Mouse (Mus musculus) lung, postnatal 25 days (tissue): ENCODE data around the gene Mgat4e.
A peak's percentile ranks its signal among the peaks of the same experiment; 100 is the strongest.

Experiments used
- DNase-seq: peaks from one replicate; pipeline ENCODE4 v3.0.0; 2022; ENCODE audit warnings: low spot score

Gene Mgat4e

DNA sequence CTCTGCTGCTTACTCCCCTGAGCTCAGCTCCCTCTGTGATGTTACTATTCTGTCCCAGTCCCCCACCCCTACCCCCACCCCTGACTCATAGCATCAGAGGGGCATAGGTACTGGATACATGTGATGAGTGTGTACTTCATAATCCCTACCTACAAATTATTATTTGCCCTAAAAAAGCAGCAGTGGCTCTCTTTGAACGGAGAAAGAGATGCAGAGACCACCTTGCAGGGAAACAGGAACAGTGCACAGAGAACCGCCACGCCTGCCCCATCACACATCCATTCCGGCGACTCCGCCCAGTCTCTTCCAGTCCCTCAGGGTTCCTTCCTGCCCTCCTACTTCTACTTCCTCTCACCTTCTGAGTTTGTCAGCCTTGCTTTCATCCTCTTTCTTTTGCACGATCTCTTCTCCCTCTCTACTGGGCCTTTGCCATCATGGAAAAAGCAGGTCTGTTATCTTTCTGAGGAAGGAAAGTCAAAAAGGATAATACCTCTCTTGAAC, at the start of gene Mgat4e:
Gene Mgat4e, minus strand, starts transcription at position 51 of the 501 bp plus-strand sequence.
- DNase-seq: no peak

DNA sequence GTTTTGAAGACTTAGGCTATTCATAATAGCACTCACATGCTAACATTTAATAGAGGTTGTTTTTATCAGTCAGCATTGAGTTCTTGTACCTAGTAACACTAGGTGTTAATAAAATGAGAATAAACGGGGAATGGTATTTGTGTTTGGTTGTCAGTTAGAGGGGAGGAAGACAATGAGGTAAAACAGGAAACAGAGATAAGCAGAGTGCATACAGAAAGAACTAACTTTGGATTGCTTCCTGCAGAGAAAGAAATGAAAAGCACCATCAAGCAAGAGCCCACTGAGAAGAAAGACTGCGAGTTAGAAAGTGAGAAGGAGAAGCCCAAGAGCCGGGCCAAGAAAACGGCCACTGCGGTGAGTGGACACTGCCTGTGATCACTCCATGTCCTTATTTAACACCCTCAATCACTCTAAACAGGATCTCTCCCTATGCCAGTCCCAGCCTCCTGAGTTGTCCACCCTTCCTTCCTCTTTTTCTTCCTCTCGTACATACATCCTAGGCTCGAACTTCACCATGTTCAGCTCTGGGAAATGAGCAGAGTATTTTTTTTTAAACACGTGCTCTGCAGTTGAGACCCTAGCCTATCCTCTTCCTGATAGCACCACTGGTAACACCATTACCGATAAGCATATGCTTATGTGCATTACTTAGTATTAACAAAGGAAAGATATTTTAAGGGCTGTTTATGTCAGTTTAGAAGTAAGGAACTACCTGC, 48.0 kb upstream of the Mgat4e start:
- DNase-seq: no peak

DNA sequence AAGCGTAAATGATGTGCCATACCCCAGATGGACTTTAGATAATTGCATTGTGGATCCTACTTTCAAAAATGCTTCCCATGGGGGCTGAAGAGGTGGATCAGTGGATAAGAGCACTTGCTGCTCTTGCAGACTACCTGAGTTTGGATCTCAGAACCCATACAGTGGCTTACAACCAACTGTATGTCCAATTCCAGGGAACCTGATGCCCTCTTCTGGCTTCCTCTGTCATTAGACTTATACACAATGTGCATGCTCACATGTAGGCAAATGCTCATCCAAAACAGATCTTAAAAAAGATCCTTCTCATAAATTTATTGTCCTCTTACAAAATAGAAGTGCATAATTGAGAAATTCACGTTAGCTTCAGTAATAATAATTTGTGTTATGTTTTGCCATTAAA, 42.3 kb upstream of the Mgat4e start:
- peak; percentile 31 for DNase-seq

DNA sequence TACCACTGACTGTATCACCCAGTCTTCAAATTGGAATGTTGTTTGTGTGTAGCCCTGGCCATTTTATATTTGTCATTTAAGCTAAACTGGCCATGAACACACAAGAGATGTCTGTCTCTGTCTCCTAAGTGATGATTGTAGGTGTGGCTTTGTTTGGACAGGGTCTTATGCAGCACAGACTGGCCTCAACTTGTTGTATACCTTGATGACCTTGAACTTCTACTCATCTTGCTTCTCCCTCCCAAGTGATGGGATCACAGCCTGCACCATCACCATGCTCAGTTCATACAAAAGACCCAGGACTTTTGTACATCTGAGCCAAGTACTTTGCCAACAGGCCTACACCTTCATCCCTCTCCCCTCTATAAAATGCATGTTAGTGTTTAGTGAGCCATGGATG, 40.2 kb upstream of the Mgat4e start:
- DNase-seq: no peak

DNA sequence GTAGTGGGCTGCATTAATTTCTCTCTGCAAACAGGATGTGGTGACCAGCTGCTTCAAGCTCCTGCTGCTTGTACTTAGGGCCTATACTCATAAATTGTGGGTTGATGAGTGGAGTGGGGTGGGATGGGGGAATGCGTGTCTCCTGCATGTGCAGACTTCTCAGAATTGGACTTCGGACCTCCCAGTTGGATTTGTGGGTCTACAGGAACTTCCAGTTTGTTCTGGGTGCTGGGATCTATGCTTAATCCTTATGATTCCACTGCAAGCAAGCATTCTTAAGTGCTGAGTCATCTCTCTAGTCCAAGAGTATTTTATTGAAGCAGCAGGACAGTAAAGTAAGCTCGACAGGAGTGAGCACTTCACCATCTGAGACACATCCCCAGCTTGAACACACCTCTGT, 34.1 kb upstream of the Mgat4e start:
- no peak for DNase-seq

DNA sequence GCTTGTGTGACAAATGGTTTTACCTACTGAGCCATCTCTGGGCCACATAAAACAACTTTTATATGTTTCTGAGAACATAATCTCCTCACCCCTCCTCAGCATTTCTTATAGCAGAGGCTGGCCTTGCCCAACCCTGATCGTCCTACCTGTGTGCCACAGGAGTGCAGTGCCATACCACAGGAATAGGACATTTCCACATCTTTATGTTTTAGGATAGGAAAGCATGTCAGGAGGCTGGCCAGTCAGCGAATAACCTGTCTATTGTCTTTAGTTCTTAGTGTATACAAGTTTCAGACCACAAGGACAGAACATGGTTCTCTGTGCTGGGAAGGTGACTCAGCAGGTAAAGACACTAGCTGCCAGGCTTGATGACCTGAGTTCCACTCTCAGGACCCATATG, 31.3 kb upstream of the Mgat4e start:
- DNase-seq: no peak

DNA sequence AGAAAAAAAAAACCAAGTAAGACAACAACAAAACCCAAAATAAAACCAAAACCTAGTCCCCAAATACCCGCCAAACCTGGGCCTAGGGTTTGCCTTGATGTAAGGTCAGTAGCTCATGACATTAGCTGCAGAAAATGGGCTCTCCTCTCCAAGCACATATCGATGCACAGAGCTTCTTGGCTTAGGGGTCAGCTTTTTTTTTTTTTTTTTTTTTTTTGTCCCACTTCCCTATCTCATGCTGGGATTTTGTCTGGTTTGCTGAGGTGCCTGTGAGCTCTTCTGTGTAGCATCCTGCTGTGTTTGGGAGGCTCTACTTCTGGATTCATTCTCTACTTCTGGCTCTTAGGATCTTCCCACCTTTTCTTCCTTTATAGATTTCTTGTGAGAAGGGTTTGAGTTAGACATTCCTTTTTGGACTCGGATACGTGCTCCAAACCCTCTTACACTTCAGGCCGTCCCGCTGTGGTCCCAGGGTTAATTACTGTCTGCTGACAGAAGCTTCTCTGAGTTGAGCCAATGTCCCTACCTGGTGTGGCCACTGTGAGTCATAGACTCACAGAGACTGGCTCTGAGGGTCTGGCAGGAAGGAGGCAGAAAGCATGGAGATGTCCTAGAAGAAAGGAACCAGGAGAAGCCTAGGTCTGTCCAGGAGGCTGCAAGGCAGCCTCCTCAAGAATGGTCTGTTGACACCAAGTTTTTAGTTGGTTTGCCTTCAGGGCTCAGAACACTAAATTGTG, 28.1 kb upstream of the Mgat4e start:
- DNase-seq: no peak

DNA sequence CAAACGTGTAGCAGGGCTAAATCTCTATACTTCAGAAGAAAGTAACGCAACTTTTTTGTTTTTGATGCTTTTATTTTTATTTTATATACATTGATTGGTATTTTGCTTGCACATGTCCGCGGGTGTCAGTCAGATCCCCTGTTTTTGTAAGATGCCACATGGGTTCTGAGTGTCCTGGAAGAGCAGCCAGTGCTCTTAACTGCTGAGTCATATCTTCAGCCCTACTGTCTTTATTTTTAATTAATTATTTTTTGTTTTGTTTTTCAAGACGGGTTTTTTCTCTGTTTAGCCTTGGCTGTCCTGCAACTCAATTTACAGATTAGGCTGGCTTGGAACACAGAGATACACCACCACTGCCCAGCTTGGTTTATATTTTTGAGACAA, 24.4 kb upstream of the Mgat4e start:
- DNase-seq: no peak

DNA sequence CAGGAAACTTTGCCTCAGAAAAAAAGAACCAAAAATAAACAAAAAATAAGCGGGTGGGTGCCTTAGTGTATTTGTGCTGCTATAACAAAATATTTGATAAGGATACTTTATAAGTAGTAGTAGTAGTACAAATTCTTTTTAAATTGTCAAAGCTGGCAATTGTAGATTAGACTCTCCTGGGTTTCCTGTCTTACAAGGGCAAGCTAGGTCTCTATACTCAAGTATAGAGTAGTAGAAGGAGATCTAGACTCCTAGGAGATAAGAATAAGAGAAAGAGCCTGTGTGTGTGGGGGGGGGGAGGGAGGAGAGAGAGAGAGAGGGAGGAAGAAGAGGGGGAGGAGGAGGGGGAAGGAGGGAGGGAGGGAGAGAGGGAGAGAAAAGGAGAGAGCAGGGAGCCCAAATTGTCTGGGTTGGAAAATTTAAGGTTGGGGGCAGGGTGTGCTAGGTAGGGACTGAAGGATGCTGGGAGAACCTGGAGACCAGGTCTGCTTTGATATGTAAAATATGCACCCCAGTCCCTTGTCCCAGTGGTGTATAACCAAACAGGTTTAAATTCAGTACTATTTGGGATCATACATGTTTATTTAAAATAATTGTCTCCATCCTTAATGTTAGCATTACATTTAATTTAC, 23.9 kb upstream of the Mgat4e start:
- no peak for DNase-seq

DNA sequence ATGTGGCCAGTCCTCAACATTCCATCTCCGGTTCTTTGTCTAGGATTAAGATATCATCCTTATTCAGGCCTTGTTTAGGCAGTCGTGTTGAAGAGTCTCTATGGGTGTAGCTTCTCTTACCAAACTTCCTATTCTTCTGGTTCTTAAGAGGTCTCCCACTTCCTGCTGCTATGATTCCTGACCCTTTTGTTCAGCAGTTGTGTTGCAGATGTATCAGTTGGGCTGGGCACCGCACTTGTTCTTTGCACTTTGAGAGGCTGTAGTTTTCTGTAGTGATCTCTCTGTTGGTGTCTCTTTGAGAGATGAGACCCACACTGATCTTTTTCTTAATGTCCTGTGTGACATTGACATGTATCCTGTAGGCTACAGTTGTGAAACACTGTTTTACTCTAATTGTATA, 21.1 kb upstream of the Mgat4e start:
- DNase-seq: no peak

DNA sequence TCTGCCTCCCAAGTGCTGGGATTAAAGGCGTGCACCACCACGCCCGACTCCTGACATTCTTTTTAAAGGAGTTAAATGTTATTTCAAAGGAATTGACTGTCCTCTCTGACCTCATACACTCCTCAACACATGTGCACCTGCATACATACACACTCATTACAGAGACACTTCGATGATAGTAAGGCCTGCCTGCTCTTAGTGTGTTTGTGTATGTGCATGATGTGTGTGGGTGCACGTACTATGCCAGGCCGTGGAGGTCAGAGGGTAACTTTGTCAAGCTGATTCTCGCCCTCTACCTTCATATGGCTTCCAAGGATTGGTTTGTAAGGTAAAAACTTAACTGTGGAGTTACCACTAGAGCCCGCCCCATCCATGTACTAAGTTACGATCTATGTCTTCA, 20.7 kb upstream of the Mgat4e start:
- DNase-seq: no peak

DNA sequence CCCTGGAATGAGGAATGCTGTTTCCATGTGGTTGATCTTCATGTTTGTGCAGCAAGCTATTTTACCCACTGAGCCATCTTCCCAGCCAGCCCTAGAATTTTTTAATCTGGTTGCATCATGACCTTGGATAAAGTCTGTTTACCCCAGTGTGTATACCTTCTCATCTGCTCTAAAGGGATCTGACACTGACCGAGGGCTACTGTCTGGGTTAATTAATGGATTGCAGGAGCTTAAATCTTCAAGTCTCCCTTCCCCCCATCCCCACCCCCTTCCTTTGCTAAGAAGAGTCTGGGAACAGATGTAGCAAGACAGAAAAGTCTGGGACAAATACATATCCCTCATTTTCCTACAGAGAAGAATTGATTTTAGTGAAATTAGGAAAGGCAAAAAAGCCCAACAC, 18.0 kb upstream of the Mgat4e start:
- DNase-seq: no peak

DNA sequence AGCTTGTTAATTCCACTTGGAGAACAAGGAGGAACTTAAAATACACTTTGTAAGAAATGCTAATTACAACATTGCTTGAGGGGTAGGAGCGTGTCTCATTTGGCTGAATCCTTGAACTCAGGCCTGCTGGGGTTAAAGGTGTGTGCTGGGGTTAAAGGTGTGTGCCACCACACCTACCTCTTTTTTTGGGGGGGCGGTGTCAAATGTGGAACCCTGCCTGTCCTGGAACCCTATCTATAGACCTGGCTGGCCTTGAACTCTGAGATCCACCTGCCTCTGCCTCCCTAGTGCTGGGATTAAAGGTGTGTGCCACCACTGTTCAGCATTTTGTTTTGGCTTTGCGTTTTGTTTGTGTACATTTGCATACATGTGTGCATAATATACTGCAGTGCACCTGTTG, 14.2 kb upstream of the Mgat4e start:
- no peak for DNase-seq

DNA sequence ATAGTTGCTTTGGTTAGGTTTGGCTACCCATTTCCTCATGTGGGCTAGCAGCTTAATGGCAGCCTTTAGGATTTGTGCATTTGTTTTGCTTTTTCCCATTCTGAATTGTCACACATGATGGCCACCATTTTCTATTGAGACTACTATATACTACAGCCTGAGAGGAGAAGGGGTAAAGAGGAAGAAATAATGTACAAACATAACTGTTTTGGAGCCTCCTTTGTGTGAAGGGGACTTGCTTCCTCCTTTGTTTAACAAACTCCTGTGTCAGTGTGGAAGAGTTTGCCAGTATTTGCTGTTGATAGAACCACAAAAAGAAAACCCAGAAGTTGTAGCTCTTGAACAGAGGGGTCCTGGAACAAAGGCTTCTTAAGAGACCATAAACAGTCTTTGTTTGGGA, 13.0 kb upstream of the Mgat4e start:
- DNase-seq: no peak

DNA sequence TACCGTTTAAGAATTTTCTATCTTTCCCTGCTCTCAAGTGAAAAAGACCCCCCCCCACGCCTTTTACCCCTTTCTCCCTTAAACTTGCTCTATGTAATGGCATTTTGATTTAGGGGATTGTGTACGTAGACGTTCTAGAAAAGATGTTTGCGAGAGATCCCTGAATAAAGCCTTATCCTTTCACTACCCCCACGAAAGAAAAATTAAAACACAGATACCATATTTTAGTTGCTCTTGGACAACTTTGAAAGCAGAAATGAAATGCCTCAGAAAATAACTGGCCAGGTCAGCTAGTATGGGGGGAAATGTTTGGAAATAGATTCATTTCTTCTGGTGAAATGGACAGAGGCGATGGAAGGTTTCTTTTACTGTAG, 12.3 kb upstream of the Mgat4e start:
- no peak for DNase-seq

DNA sequence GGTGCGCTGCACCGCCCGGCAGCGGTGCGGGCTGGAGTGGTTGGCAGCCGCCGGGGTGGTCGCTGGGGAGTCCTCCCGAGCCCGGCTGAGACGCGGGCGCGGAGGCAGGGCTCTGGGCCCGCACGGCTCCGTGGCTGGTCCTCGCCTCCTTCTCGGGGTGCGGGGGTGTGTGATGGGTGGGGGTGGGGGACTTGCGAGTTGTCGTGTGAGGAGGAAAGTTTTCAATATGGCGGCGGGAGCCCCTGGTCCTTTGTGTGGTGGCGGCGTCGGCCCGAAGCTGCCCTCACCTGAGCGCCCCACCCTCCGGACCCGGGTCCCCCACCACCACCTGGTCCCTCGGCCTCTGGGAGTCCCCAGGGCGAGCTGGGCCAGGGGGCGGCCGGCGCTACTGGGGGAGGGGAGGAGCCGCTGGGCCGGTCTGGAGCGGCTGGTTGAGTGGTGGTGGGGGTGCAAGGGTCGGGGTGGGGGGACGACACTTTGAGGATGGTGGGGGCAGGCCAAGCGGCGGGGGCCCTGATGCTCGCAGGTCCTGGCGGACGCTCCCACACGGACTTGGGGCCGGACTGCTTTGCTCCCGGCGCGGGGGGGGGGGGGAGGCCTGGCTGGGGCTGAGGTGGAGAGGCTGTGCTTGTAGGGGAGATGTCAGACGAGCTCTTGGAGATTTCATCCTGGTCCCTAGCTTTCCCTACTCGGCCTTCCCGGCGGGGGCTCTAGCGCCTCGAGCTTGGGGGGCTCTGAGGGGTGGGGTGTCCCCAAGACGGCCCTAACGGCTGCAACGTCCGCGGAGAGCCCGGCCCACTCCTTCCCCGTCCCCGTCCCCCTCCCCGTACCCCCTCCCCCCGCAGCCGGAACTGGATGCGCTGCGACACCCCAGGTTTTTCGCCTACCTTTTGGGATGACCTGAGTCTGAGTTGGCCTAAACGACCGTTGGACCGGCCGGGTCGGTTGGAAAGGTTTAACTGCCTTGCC, 11.6 kb upstream of the Mgat4e start:
- no peak for DNase-seq

DNA sequence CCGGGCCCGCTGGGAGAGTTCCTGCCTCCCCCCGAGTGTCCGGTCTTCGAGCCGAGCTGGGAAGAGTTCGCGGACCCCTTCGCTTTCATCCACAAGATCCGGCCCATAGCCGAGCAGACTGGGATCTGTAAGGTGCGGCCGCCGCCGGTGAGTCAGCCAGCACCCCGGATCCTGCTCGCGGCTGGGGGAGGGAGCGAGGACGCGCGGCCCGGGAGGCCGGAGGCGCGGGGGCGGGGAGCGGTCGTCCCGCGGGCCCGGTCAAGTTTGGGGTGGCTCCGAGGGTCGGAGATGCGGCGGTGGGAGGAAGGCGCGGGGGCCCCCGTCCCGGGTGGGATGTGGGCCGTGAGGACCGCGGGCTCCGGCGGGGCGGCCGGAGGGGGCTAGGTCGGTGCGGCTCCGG, 10.9 kb upstream of the Mgat4e start:
- DNase-seq: peak; percentile 22

DNA sequence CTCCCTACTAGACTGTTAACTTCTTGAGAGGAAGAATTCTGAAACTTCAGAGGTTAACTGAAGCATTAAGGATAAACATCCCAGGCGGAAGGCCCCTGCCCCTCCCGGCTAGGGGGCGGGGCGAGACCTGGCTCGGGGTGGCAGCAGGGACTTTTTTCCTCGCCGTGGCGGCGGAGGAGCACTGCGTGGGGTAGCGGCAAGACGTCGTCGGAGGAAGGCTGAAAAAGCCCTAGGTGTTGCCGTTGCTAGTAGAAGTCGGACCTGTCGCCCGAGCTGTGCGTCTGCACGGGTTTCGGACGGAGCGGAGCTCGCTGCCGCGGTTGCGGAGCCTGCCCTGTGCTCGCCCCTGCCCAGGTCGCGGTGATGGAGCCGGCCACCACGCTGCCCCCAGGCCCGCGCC, 10.5 kb upstream of the Mgat4e start, which contains the start of gene Kdm5b:
Gene Kdm5b, plus strand, starts transcription at position 196 of the 400 bp plus-strand sequence.
- peak; percentile 93 for DNase-seq

DNA sequence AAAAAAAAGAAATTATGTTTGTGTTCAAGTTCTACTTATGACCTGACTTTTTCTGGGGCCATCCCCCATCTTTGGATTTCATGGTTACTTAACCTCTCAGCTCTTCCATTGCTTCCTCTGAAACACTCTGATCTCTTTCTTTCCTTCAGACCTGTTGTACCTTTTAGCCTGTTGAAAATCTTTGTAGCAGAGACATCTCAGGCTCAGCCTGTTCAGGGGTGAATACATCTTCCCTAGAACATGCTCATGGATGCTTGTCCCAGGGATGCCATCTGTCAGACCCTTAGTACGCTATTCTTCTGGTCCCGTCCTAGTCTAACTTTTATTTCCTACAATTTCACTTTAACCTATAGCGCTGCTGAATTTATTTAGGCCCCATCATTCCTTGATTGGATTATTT, 9.7 kb upstream of the Mgat4e start:
- no peak for DNase-seq

DNA sequence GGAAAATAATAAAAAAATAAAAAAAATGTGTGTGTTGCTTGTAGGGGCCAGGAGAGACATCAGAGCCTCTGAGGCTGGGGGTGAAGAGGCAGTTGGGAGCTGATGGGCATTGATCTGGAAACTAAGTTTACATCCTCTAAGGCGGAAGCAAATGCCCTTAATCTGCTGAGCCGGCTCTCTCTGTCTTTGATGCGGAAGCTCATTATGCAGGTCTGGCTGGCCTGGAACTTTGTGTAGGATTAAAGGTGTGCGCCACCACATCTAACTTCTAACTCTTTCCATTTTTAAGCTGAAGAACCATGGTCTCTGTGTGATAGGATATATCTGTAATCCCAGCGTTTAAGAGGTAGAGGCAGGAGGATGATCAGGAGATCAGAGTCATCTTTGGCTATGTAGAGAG, 9.0 kb upstream of the Mgat4e start:
- no peak for DNase-seq

DNA sequence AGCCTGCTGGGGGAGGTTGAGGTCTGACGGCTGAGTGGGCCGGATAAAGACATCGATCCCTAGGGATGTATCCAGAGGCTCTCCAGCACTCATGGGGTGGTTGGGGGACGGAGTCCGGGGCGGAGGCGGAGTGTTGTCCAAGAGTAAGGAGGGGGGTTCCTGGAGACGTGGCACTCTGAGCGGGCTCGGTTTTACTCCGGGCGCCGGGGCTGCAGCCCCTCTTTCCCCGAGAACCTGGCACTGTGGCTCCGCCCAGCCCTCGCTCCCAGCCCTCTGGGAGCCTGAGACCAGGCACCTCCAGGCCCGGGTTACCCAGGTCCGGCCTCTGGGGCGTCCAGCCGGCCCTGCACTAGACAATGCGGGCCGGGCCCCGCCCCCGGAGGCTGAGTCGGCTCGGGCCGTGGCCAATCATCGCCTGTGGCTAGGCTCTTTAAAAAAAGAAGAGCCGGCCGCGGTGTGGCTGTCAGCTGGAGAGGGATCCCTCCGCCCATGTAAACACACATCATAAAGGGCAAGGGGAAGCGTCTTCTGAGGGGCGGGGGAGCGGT, 7.3 kb upstream of the Mgat4e start:
- peak; percentile 97 for DNase-seq
